Comparison of ENCODE assay signal across 9 mouse cellular contexts in the genomic region with DNA sequence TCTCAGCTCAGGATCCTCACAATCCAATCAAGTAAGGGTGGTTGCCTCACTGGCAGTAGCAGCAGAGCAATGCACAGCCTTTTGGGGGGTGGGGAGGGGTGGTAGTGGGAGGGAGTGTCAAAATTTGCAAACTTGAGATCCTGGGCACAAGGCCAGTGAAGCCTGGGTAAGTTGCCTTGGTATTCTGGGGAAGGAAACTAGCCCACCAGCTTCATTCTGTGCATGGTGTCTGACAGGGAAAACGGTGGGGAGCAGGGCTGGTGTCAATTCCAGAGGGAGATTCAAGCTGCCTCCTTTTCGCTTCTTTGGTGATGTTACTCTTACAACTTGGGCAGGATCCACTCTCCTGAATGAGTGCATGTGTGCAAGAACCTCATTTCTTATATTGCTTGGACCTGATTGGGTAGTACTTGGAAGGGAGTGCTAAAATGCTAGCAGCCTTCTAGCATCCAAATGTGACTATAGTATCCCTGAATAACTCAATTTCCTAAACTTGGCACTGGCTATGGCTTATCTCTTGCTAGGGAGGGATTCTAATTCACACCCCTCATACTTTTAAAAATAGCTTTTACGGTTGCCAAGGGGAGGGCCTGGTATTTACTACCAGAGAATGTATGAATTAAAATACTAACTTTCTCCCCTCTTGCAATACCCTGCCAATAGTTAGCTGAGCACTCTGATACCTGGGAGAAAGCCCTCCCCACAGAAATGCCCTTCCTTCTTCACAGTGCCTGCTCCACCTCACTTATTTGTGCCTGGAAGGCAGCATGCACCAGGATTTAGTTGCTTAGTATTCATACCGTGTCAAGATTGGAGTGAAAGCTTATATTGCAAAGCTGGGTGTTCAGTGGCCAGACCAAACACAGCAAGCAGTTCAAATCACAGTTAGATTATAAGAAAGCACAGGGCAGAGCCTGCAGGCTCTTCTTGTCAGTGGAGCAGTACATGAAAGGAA. TPM values are rescaled to one million over a fixed set of nuclear protein-coding genes. Genes with fewer than 3 reads are reported as not detected.
DNase-seq lines count a peak whose midpoint lies in the region; ATAC-seq lines count a peak whose summit lies in the region.
"Had no signal": no experiment of that assay in that cellular context is flagged by ENCODE, and none has a peak within 500 bp of the region (broad histone marks: within the 10 kb centered on the region; RNA-seq: fewer than 3 reads in every experiment).

No protein-coding gene starts in this region.

- 46% methylated on average over 4 of the region's 4 CpGs for WGBS in embryonic facial prominence, embryonic 12.5 days
- 50% methylated on average over 4 of the region's 4 CpGs for WGBS in hindbrain, embryonic 14.5 days

- no peak overlapping the region for H3K4me3 ChIP-seq in embryonic facial prominence, embryonic 12.5 days
- no peak overlapping the region for H3K4me3 ChIP-seq in hindbrain, embryonic 14.5 days (replicated peaks; ENCODE audit: low read length)
- H3K4me3 ChIP-seq: liver, embryonic 15.5 days had no signal

- peak; percentile 12 to 14 for DNase-seq in cerebellum, postnatal 10 days
- no peak for DNase-seq in cerebellum, adult 8-10 months
- no peak for DNase-seq in hindbrain, embryonic 14.5 days (ENCODE audit: low spot score)
- peak; percentile 11 for DNase-seq in lung, postnatal 14 days
- no peak for DNase-seq in yolk sac, embryonic 10.5 days (ENCODE audit: low spot score)
- no peak for DNase-seq in adrenal gland, postnatal 25 days
- DNase-seq in cerebellum, adult 11 months, result no peak

- H3K9me3 ChIP-seq in embryonic facial prominence, embryonic 12.5 days, result no peaks in the 10 kb centered on the region
- no peaks in the 10 kb centered on the region for H3K9me3 ChIP-seq in hindbrain, embryonic 14.5 days (ENCODE audit: control insufficient read depth, low read length)
- H3K9me3 ChIP-seq: liver, embryonic 15.5 days had no signal

- no peaks in the 10 kb centered on the region for H3K36me3 ChIP-seq in embryonic facial prominence, embryonic 12.5 days
- H3K36me3 ChIP-seq in hindbrain, embryonic 14.5 days (replicated peaks; ENCODE audit: control insufficient read depth, insufficient read depth), result peaks cover 11% of the 10 kb centered on the region
- H3K36me3 ChIP-seq: liver, embryonic 15.5 days had no signal

- no peak overlapping the region for H3K9ac ChIP-seq in embryonic facial prominence, embryonic 12.5 days
- H3K9ac ChIP-seq in hindbrain, embryonic 14.5 days, result no peak overlapping the region
- H3K9ac ChIP-seq: liver, embryonic 15.5 days had no signal

- H3K27me3 ChIP-seq in embryonic facial prominence, embryonic 12.5 days, result no peaks in the 10 kb centered on the region
- no peaks in the 10 kb centered on the region for H3K27me3 ChIP-seq in hindbrain, embryonic 14.5 days (ENCODE audit: control insufficient read depth, insufficient read depth, low read length)
- H3K27me3 ChIP-seq: liver, embryonic 15.5 days had no signal

- peaks cover 25% of the 10 kb centered on the region for H3K4me1 ChIP-seq in embryonic facial prominence, embryonic 12.5 days
- peaks cover 31% of the 10 kb centered on the region for H3K4me1 ChIP-seq in hindbrain, embryonic 14.5 days (replicated peaks; ENCODE audit: control insufficient read depth, insufficient read depth, low read length)
- H3K4me1 ChIP-seq: liver, embryonic 15.5 days had no signal

- H3K4me2 ChIP-seq in embryonic facial prominence, embryonic 12.5 days (replicated peaks), result no peak overlapping the region
- no peak overlapping the region for H3K4me2 ChIP-seq in hindbrain, embryonic 14.5 days (replicated peaks)
- H3K4me2 ChIP-seq: liver, embryonic 15.5 days had no signal

- H3K27ac ChIP-seq in embryonic facial prominence, embryonic 12.5 days, result peak overlapping the region; percentile 9; the same call in 1 of the 2 replicates
- H3K27ac ChIP-seq in hindbrain, embryonic 14.5 days, result peak overlapping the region; percentile 61; the same call in 1 of the 2 replicates
- H3K27ac ChIP-seq: liver, embryonic 15.5 days had no signal

- no peak; the same call in 1 of the 2 replicates for ATAC-seq in embryonic facial prominence, embryonic 12.5 days (ENCODE audit: insufficient number of reproducible peaks, insufficient read depth, low FRiP score, low TSS enrichment)
- peak; percentile 72; the same call in 1 of the 2 replicates for ATAC-seq in hindbrain, embryonic 14.5 days (ENCODE audit: low FRiP score)

RNA-seq across cellular contexts. Expression of gene Nrp1, which starts 57.6 kb away (rescaled TPM):
- 70.5 and 73.6 TPM in 2 replicates for polyA plus RNA-seq in embryonic facial prominence, embryonic 12.5 days (2016; fragmentation: Nextera tagmentation; extraction: Ambion mirVana)
- 72.7 and 82.2 TPM in 2 replicates for polyA plus RNA-seq in hindbrain, embryonic 14.5 days (2014; fragmentation: Nextera tagmentation; extraction: Ambion mirVana)
- total RNA-seq in adrenal gland, postnatal 25 days (2021), result 115 and 135 TPM in 2 replicates

Comparison
In these comparisons a context has a peak if more than half of its experiments do, and no peak if none do; other contexts are left out.
1. DNase-seq: peak in cerebellum, postnatal 10 days (2 of 2) and lung, postnatal 14 days (single experiment); none in cerebellum, adult 8-10 months (single experiment), hindbrain, embryonic 14.5 days (single experiment), yolk sac, embryonic 10.5 days (single experiment), adrenal gland, postnatal 25 days (single experiment) and cerebellum, adult 11 months (single experiment).